Mouse (Mus musculus) activated CD4-positive, CD25-positive, alpha-beta regulatory T cell, adult 4 months (primary cell): ENCODE data around the gene Egf. TPM values are rescaled to one million over a fixed set of nuclear protein-coding genes. Genes with fewer than 3 reads are reported as not detected.
A peak's percentile ranks its signal among the peaks of the same experiment; 100 is the strongest.

ENCODE experiments used
- ATAC-seq: one replicate; pipeline ENCODE4 v1.8.0; 2017
- polyA plus RNA-seq, 2 experiments: library from polyadenylated mRNA; unstranded; fragments of 100-300 nt; shearing (Covaris generic); gene quantifications; one replicate each; pipeline ENCODE4 v1.2.1; 2017

Egf gene
- polyA plus RNA-seq, 2 experiments from 2014 or later = 0.84 to 1.8 TPM

GRCm38 (mm10) chr3:129714542-129715145, 40.5 kb downstream of the Egf start:
- ATAC-seq = no peak

DNA sequence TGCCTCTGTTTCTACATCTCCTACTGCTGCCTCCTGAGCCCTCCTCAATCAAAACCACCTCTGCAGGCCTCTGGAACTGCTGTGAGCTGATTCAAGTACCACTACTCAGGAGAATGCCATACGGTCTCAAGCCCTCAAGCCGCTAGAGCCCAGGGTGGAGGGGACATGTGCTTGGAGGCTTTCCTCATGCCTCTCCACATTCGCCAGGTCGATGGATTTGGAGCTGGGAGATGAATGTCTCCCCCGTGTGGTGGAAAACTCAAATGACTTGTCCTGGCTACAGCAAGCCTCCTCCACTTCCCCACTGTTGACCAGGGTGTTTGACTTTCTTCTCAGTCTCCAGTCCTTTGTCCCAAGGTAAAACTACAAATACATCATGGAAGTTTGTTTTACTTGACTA, 47.0 kb downstream of the Egf start:
- no peak for ATAC-seq

DNA sequence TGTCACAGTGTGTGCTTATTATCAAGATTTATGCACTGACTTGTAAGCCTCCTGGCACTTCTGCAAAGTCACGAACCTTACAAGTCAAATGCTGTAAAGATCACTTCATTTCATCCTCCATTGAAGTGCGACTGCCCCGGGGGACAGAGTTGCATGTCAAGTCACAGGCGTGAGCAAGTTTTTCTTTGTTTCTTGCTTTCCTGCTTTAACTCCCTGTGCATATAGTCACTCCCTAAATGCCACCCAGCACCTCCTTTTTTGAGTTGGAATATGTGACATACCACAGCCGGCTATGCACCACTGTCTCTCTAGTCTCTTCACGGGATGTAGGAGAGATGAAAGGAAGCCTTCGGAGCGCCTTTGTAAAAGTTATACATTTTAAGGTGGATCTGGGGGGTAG, 56.2 kb downstream of the Egf start:
- no peak for ATAC-seq

GRCm38 (mm10) chr3:129698365-129698764, 56.8 kb downstream of the Egf start:
- no peak for ATAC-seq

DNA sequence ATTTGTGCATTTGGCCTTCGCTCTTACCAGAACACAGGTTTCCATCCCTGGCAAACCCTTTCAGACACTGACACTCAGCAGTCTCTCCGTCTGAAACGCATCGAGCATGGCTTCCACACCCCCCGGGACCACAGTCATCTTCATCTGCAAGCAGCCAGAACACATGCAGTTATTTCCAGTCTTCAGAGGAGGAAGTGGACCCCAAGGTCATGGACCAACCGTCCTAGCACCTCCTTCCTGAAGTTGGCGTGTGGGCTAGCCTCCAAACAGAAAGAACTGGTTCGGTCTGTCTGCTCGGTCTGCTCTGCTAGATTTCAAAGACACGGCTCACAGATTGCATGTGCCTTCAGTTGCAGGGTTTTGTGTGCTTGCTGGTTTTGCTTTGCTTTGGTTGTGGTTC, 57.4 kb downstream of the Egf start:
- no peak for ATAC-seq

GRCm38 (mm10) chr3:129695943-129696342, 59.2 kb downstream of the Egf start:
- ATAC-seq = no peak

DNA sequence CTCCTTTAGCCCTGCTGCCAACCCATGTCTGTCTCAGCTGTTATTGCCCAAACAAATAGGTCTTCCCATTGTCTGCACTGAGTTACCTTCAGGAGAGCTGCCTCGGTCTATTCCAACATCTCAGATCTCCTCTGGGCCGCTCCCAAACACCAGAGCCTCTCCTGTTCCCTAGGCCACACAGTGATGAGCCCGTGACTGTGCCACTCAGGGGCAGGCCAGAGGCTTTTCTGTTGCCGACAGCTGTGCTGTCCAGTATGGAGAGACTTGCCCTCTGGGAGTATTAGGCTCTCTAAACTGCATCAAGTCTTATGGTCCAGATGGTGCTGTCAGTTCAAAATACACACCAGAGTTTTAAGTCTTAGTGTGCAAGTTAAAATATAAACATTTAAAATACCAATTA, 61.5 kb downstream of the Egf start:
- ATAC-seq = no peak

DNA sequence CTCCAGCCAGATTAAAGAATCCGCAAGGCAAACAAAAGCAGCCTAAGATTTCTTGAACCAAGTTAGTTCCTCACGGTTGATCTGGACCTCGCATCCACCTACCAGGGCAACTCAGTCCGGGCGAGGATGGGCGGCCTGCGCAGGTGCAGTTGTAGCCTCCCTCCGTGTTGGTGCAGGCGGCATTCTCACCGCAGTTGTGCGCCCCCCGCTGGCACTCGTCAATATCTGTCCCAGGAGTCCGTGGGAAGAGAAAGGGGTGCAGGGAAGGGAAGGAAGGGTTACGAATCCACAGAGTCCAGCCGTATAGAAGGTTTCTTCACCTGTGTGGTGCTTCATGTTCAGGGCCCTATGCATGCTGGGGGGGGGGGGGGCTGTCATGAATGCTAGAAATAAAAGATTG, 62.3 kb downstream of the Egf start:
- ATAC-seq = no peak

- ATAC-seq = no peak
Measured at GRCm38 (mm10) chr3:129687429-129687828, 67.7 kb downstream of the Egf start.

- ATAC-seq = peak; percentile 56
Measured at GRCm38 (mm10) chr3:129686698-129687333, 68.3 kb downstream of the Egf start.

DNA sequence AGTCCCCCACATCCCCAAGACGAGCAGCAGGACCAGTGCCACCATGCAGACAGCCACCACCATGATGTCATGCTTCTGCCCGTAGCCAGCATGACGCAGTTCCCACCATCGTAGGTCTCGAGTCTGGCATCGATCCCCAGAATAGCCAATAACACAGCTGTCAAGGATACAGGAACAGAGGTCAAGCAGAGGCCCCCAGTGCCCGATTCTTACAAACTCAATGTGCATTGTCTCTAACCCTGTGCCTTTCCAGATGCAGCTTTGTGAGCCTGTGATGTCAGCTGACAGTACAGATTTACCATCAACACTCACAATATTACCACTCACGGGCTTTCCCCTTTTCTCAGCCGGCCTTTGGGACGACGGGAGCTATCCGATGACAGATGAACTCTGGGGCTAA, 68.9 kb downstream of the Egf start:
- ATAC-seq = no peak

DNA sequence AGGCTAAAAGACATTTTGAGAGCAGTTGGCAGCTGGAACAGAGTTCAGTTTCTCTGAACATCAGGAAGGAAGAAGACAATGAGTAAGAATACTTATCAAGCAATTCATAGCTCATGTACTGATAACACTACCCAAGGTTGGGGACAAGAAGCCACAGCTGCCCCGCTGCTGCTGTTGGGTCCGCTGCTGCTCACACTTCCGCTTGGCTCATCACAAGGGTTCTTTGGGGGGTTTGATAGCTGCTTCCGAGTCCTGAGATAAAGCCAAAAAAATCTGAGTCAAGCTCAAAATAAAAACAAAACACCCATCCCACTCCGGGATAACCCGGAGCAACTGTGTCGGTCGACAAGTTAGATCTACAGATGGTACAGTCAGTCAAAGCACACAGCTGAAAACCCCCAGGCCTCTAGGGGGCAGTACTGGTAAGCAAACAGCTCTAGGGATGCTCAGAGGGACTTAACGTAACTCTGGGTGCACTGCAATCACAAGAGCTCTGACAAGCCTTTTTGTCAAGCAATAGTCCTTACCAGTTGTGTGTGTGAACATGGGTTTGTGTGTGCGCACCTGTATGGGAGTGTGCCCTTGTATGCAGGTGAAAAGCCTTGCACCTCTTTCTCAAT, 71.9 kb downstream of the Egf start:
- no peak for ATAC-seq

DNA sequence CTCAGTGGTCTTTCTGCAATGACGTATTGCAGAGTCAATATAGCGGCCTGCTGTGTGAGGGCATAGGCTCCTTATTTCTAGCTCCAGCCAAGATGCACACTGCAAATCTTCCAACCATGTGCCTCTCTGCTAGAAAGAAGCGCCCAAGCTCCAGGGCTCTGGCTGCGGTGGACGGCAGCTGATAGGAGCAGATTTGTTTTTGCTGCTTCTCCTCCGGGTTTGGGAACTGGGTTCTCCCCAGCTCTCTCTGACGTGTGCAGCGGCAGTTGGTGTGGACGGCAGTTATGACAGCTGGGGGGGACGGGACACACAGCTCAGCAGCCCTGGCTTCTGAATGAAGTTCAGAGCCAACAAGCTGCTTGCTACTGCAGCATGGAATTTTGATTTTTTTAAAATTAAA, 72.7 kb downstream of the Egf start:
- ATAC-seq = no peak

DNA sequence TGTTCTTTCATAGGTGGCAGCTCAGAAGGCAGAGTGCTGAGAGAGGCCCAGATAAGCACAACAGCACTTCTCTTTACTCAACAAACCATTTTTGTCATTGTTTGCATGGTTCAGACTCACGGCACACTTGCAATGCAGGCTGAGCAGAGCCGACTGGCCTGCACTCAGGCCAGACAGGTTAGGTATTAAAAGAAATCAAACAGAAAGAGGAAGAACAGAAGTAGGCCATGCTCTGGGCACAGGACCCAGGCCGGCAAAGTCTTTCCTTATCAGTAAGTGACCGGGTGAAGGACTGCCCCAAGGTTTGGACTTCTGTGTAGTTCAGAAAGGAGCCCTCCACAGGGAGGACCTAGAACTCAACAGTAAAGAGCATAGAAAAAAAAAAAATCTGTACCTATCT, 73.3 kb downstream of the Egf start:
- no peak for ATAC-seq

DNA sequence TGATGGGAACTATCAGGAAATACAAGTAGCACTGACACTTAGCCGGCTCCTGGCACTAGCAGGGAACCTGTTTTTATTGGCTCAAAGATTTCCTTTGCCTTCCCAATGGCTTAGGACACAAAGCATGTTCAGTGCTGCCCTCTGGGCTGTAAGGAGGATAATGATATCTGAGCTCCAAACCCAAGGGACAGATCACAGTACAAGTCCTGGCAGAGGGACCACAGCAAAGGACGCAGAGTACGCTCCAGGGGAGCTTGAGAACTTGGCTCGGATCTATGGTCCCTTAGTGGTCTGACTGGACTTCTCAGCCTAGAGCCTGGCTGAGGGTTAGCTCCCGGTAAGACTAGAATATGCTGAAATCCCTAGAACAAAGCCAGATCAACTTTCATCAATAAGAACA, 74.9 kb downstream of the Egf start:
- no peak for ATAC-seq

DNA sequence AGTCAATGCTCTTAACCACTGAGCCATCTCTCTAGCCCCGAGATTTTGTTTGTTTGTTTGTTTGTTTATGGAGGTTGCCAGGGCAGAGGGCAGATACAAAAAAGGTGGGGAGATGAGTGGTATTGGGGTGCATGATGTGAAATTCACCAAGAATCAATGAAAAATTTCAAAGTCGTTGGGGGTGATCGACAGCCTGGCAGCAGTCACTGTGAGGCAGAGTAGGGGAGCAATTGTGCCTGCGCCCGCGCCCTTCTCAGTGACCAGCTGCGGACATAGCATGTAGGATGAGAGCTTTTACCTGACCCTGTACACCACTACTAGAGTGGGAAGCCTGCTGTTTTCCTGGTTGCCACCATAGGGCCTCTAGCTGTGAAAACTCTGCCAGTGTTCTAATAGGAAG, 79.2 kb downstream of the Egf start:
- no peak for ATAC-seq

GRCm38 (mm10) chr3:129663906-129664305, 91.2 kb downstream of the Egf start:
- no peak for ATAC-seq

GRCm38 (mm10) chr3:129658776-129659175, 96.3 kb downstream of the Egf start:
- peak; percentile 96 for ATAC-seq

DNA sequence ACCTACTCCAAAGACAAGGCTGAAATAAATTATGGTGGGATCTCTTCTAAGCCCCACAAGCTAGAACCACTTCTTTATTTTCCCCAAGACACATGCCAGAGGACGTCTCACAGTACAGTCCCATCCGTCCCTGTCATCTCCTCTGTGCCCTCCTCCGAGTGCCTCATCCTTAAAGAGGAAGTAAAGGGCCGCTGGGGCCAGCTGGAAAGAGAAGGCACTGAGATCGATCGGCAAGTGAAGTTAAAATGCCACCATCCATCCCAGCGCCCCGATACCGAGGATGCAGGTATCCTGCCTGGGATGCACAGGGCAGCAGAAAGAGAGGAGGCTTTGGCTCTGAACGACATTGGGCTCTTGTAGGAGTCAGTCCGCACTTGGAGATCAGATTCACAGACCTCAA, 97.3 kb downstream of the Egf start:
- no peak for ATAC-seq

GRCm38 (mm10) chr3:129657222-129657621, 97.9 kb downstream of the Egf start:
- ATAC-seq = no peak

- no peak for ATAC-seq
Measured at GRCm38 (mm10) chr3:129656540-129656939, 98.6 kb downstream of the Egf start.

DNA sequence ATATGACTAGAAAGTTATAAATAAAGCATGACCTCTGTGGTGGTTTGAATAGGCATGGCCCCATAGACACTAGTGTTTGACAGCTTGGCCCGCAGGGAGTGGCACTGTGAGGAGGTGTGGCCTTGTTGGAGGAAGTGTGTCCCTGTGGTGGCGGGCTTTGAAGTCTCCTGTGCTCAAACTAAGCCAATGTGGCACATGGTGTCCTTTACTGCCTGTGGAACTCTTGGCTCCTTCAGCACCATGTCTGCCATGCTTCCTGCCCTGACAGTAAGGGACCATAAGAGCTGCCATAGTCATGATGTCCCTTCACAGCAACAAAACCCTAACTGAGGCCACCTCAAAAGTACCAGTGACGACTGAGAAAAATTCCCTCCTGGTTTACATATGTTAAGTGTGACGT, 102.6 kb downstream of the Egf start:
- no peak for ATAC-seq

- ATAC-seq = no peak
Measured at GRCm38 (mm10) chr3:129651765-129652164, 103.4 kb downstream of the Egf start.

DNA sequence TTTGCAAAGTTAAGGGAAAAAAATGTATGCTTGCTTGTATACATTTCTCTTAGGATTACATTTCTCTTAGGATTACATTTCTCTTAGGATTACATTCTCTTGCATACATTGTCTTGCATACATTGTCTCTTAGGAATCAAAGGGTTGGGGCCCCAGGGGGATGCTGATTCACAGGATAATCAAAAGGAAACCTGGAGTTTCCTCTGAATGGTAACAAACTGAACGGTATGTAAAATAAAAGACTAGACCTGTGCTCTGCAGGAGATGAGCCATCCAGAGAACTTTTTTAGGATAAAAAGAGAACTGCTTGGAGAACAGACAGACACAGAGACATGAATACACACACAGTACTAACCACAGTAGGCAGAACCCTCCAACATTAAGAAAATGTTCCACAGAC, 104.2 kb downstream of the Egf start:
- no peak for ATAC-seq

DNA sequence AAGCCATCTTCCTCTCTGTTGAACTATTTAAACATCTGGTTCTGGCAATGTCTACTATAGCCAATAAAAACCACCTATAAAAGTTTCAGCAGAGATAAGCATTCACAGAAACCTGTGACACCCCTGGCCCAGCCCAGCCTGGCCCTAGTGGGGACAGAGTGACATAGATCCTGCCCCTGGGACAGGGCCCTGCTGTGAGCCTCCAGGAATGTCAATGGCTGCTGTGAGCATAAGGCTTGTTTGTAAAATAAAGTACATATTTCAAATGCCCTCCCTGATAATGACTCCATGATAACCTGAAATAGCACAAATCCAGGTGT, 104.9 kb downstream of the Egf start:
- no peak for ATAC-seq
